Mouse (Mus musculus): Measurements from ENCODE around the gene Pip5k1c. TPM values are rescaled to one million over a fixed set of nuclear protein-coding genes. Genes with fewer than 3 reads are reported as not detected.
A peak's percentile ranks its signal among the peaks of the same experiment; 100 is the strongest.

The Pip5k1c gene
- polyA plus RNA-seq, 2 experiments: 53.0 to 70.4 TPM

GRCm38 (mm10) chr10:81268643-81269412, 23.9 kb upstream of the Pip5k1c start:
- Histone ChIP-seq H3K9me3 (ENCODE audit: control insufficient read depth, low read length) (no peaks in the 10 kb centered on the region), H3K36me3 (ENCODE audit: control insufficient read depth, insufficient read depth, low read length) (peaks cover 64% of the 10 kb centered on the region), H3K4me2 (replicated peaks; ENCODE audit: low read depth, low read length, severe bottlenecking) (peak overlapping the region; percentile 72), H3K9ac (ENCODE audit: low read depth, low read length, severe bottlenecking) (peak overlapping the region; percentile 77), H3K27me3 (ENCODE audit: control insufficient read depth, insufficient read depth, low read length) (no peaks in the 10 kb centered on the region), H3K4me3 (replicated peaks; ENCODE audit: low read length) (peak overlapping the region; percentile 73), H3K27ac (replicated peaks; ENCODE audit: low read depth, low read length) (no peak overlapping the region), H3K4me1 (ENCODE audit: control insufficient read depth, insufficient read depth, low read length) (peaks cover 12% of the 10 kb centered on the region)
- ATAC-seq (ENCODE audit: low FRiP score, low read depth): no peak
- DNase-seq (ENCODE audit: low spot score): no peak
- WGBS: 89% methylated on average over 12 of the region's 16 CpGs
- no peak for TF ChIP-seq POLR2A (IDR thresholded peaks at IDR 0.05; ENCODE audit: borderline replicate concordance, extremely low read depth, insufficient read depth, insufficient read length)

DNA sequence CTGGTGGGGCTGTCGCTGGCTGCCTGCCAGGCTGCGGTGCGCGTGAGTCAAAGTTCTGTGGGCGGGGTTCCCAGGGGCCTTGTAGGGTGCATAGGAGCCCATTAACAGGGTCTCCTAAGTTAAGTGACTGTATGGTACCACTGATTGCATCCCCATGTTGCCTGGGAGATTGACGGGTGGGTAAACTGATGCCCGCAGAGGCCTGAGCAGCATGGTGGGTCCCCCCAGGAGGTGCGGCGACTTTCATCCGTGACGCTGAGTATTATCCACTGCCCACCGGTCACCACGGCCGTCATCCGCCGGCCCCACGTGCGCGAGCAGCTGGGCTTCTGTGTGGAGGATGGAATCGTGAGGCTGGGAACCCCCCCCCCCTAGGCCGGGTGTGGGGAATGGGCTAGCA, 20.4 kb upstream of the Pip5k1c start:
- no peak overlapping the region for H3K4me2 ChIP-seq (replicated peaks; ENCODE audit: low read depth, low read length, severe bottlenecking)
- no peak overlapping the region for H3K4me3 ChIP-seq (replicated peaks; ENCODE audit: low read length)
- no peak for TF ChIP-seq POLR2A (IDR thresholded peaks at IDR 0.05; ENCODE audit: borderline replicate concordance, extremely low read depth, insufficient read depth, insufficient read length)
- H3K36me3 ChIP-seq (ENCODE audit: control insufficient read depth, insufficient read depth, low read length): peaks cover 46% of the 10 kb centered on the region
- H3K9me3 ChIP-seq (ENCODE audit: control insufficient read depth, low read length): no peaks in the 10 kb centered on the region
- no peak overlapping the region for H3K9ac ChIP-seq (ENCODE audit: low read depth, low read length, severe bottlenecking)
- peaks cover 8% of the 10 kb centered on the region for H3K4me1 ChIP-seq (ENCODE audit: control insufficient read depth, insufficient read depth, low read length)
- H3K27me3 ChIP-seq (ENCODE audit: control insufficient read depth, insufficient read depth, low read length): no peaks in the 10 kb centered on the region
- ATAC-seq (ENCODE audit: low FRiP score, low read depth) (no peak), DNase-seq (ENCODE audit: low spot score) (no peak)
- H3K27ac ChIP-seq (replicated peaks; ENCODE audit: low read depth, low read length): no peak overlapping the region
- 93% methylated on average over 21 of the region's 21 CpGs for WGBS

GRCm38 (mm10) chr10:81273842-81274241, 18.9 kb upstream of the Pip5k1c start:
- DNase-seq (ENCODE audit: low spot score): no peak
- H3K4me3 ChIP-seq (replicated peaks; ENCODE audit: low read length): no peak overlapping the region
- TF ChIP-seq POLR2A (IDR thresholded peaks at IDR 0.05; ENCODE audit: borderline replicate concordance, extremely low read depth, insufficient read depth, insufficient read length): no peak
- no peak for ATAC-seq (ENCODE audit: low FRiP score, low read depth)
- no peak overlapping the region for H3K4me2 ChIP-seq (replicated peaks; ENCODE audit: low read depth, low read length, severe bottlenecking)
- H3K36me3 ChIP-seq (ENCODE audit: control insufficient read depth, insufficient read depth, low read length): peaks cover 46% of the 10 kb centered on the region
- 0 out of 2 replicates have a peak, but pooled peaks cover under 1% of the 10 kb centered on the region for H3K4me1 ChIP-seq (ENCODE audit: control insufficient read depth, insufficient read depth, low read length)
- H3K9me3 ChIP-seq (ENCODE audit: control insufficient read depth, low read length): no peaks in the 10 kb centered on the region
- WGBS: 96% methylated on average over 19 of the region's 19 CpGs
- H3K27ac ChIP-seq (replicated peaks; ENCODE audit: low read depth, low read length): no peak overlapping the region
- H3K9ac ChIP-seq (ENCODE audit: low read depth, low read length, severe bottlenecking): no peak overlapping the region
- H3K27me3 ChIP-seq (ENCODE audit: control insufficient read depth, insufficient read depth, low read length): no peaks in the 10 kb centered on the region

DNA sequence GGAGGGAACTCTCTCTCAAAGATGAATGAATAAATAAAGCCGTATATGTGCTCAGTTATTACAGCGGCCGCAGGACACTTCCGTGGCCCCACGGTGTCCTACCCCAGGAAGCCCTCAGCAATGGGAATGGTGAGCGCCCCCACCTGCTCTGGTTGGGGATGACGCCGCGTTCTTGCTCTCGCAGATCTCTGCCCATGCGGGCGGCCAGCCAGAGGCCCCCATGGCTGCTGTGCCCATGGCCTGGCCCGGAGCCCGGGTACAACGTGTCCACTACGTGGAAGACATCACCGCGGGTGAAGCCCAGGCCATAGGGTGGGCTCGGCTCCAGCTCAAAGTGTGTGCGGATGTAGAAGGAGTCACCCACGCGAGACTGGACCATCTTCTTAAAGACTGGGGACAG, 15.1 kb upstream of the Pip5k1c start:
- no peak overlapping the region for H3K9ac ChIP-seq (ENCODE audit: low read depth, low read length, severe bottlenecking)
- no peak overlapping the region for H3K4me3 ChIP-seq (replicated peaks; ENCODE audit: low read length)
- TF ChIP-seq POLR2A (IDR thresholded peaks at IDR 0.05; ENCODE audit: borderline replicate concordance, extremely low read depth, insufficient read depth, insufficient read length): no peak
- H3K4me1 ChIP-seq (ENCODE audit: control insufficient read depth, insufficient read depth, low read length): no peaks in the 10 kb centered on the region
- DNase-seq (ENCODE audit: low spot score): no peak
- peaks cover 11% of the 10 kb centered on the region; the same call in 1 of the 2 replicates for H3K36me3 ChIP-seq (ENCODE audit: control insufficient read depth, insufficient read depth, low read length)
- no peak overlapping the region for H3K4me2 ChIP-seq (replicated peaks; ENCODE audit: low read depth, low read length, severe bottlenecking)
- no peak overlapping the region for H3K27ac ChIP-seq (replicated peaks; ENCODE audit: low read depth, low read length)
- H3K9me3 ChIP-seq (ENCODE audit: control insufficient read depth, low read length): no peaks in the 10 kb centered on the region
- ATAC-seq (ENCODE audit: low FRiP score, low read depth): no peak
- 79% methylated on average over 22 of the region's 22 CpGs for WGBS
- H3K27me3 ChIP-seq (ENCODE audit: control insufficient read depth, insufficient read depth, low read length): 0 out of 2 replicates have a peak, but pooled peaks cover 4% of the 10 kb centered on the region

GRCm38 (mm10) chr10:81279496-81279895, 13.3 kb upstream of the Pip5k1c start:
- Histone ChIP-seq H3K4me1 (ENCODE audit: control insufficient read depth, insufficient read depth, low read length) (no peaks in the 10 kb centered on the region), H3K9ac (ENCODE audit: low read depth, low read length, severe bottlenecking) (no peak overlapping the region), H3K36me3 (ENCODE audit: control insufficient read depth, insufficient read depth, low read length) (no peaks in the 10 kb centered on the region), H3K9me3 (ENCODE audit: control insufficient read depth, low read length) (no peaks in the 10 kb centered on the region), H3K27me3 (ENCODE audit: control insufficient read depth, insufficient read depth, low read length) (peaks cover 21% of the 10 kb centered on the region), H3K4me2 (replicated peaks; ENCODE audit: low read depth, low read length, severe bottlenecking) (peak overlapping the region; percentile 23; the same call in 1 of the 2 replicates), H3K4me3 (replicated peaks; ENCODE audit: low read length) (no peak overlapping the region), H3K27ac (replicated peaks; ENCODE audit: low read depth, low read length) (no peak overlapping the region)
- ATAC-seq (ENCODE audit: low FRiP score, low read depth) (no peak), DNase-seq (ENCODE audit: low spot score) (no peak)
- WGBS: 23% methylated on average over 10 of the region's 10 CpGs
- TF ChIP-seq POLR2A (IDR thresholded peaks at IDR 0.05; ENCODE audit: borderline replicate concordance, extremely low read depth, insufficient read depth, insufficient read length): no peak

Data from limb, embryonic 14.5 days (tissue).